Mouse (Mus musculus): Measurements from ENCODE around the gene Usf1.

DNA sequence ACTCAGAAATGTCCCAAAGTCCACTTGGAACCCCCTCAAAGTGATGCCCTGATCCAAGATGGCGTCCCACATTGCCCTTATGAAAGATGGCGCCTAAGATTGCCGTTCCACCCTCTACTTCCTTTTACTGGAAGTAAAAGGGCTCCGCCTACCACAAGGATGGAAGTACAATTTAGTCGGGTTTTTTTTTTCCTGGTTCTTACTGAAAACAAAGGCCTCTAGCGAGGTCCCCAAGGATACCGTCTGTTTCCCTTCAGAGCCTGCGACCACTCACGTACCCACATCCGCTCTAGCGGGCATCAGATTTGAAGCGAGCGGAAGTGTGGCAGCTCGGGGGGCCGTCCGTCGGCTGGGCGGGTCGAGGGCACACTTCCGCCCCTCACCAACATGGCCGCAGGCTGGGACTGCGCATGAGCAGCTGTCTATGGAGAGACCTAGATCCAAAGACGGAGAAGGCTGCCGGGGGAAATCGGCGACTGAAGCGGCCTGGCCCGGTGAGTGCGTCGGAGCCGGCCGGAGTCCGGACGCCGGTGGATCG, at the start of gene Usf1:
- TF ChIP-seq CTCF (IDR thresholded peaks at IDR 0.05; ENCODE audit: extremely low read depth, insufficient read length, insufficient replicate concordance, low read depth, low read length) (peak; percentile 19; the same call in 1 of the 2 replicates), POLR2A (IDR thresholded peaks at IDR 0.05; ENCODE audit: low read depth, low read length) (peak; percentile 75; the same call in 1 of the 2 replicates)

Measured in small intestine, adult 2 months (tissue).